In genomic region chr5:65954130-65955080, GRCm38 (mm10) we compare ENCODE assay signal across 14 mouse cellular contexts. TPM values are rescaled to one million over a fixed set of nuclear protein-coding genes. Genes with fewer than 3 reads are reported as not detected.
DNase-seq lines count a peak whose midpoint lies in the region; ATAC-seq and TF ChIP-seq lines count a peak whose summit lies in the region.
"Had no signal": no experiment of that assay in that cellular context is flagged by ENCODE, and none has a peak within 500 bp of the region (broad histone marks: within the 10 kb centered on the region; RNA-seq: fewer than 3 reads in every experiment).

No protein-coding gene starts in this region.

- H3K4me2 ChIP-seq in limb, embryonic 12.5 days: no peak overlapping the region
- H3K4me2 ChIP-seq in hindbrain, postnatal 0 days (ENCODE audit: low read depth, low read length): no peak overlapping the region

- TF ChIP-seq POLR2A in cortical plate, adult 2 months (IDR thresholded peaks at IDR 0.05; ENCODE audit: extremely low read depth, insufficient read depth, low read length): no peak

- ATAC-seq in limb, embryonic 12.5 days (ENCODE audit: insufficient number of reproducible peaks, insufficient read depth, low FRiP score, low TSS enrichment, low read depth): no peak
- ATAC-seq in hindbrain, postnatal 0 days: no peak

- no peak overlapping the region for H3K4me3 ChIP-seq in limb, embryonic 12.5 days (replicated peaks)
- H3K4me3 ChIP-seq in limb, embryonic 10.5 days: no peak overlapping the region
- peak overlapping the region; percentile 65 for H3K4me3 ChIP-seq in E14TG2a.4 (replicated peaks; ENCODE audit: low read length)
- no peak overlapping the region for H3K4me3 ChIP-seq in cortical plate, adult 2 months (ENCODE audit: insufficient read depth, low read length)
- no peak overlapping the region for H3K4me3 ChIP-seq in hindbrain, postnatal 0 days (ENCODE audit: low read length)
- H3K4me3 ChIP-seq: embryonic facial prominence, embryonic 10.5 days had no signal

- H3K27me3 ChIP-seq in limb, embryonic 12.5 days: no peaks in the 10 kb centered on the region
- no peaks in the 10 kb centered on the region for H3K27me3 ChIP-seq in limb, embryonic 10.5 days (ENCODE audit: low read depth, poor library complexity, severe bottlenecking)
- no peaks in the 10 kb centered on the region for H3K27me3 ChIP-seq in E14TG2a.4 (ENCODE audit: insufficient read depth, low read length)
- H3K27me3 ChIP-seq in hindbrain, postnatal 0 days (ENCODE audit: insufficient read depth, low read length): no peaks in the 10 kb centered on the region

- no peaks in the 10 kb centered on the region for H3K36me3 ChIP-seq in limb, embryonic 12.5 days
- H3K36me3 ChIP-seq in limb, embryonic 10.5 days: no peaks in the 10 kb centered on the region
- H3K36me3 ChIP-seq in E14TG2a.4 (ENCODE audit: insufficient read depth, low read length): no peaks in the 10 kb centered on the region
- no peaks in the 10 kb centered on the region for H3K36me3 ChIP-seq in hindbrain, postnatal 0 days (ENCODE audit: insufficient read depth, low read length)
- H3K36me3 ChIP-seq: embryonic facial prominence, embryonic 10.5 days had no signal

- 92% methylated on average over 16 of the region's 16 CpGs for WGBS in limb, embryonic 12.5 days
- WGBS in limb, embryonic 10.5 days: 93% methylated on average over 16 of the region's 16 CpGs
- WGBS in hindbrain, postnatal 0 days: 90% methylated on average over 16 of the region's 16 CpGs

- TF ChIP-seq CTCF in E14TG2a.4 (conservative IDR thresholded peaks at IDR 0.05; ENCODE audit: low read length): no peak
- no peak for TF ChIP-seq CTCF in cortical plate, adult 2 months (IDR thresholded peaks at IDR 0.05; ENCODE audit: extremely low read depth, insufficient read depth, low read length)
- no peak for TF ChIP-seq CTCF in hindbrain, postnatal 0 days (IDR thresholded peaks at IDR 0.05; ENCODE audit: low read depth)

- peaks cover 11% of the 10 kb centered on the region; the same call in 1 of the 2 replicates for H3K4me1 ChIP-seq in limb, embryonic 12.5 days (replicated peaks)
- H3K4me1 ChIP-seq in limb, embryonic 10.5 days: peaks cover 18% of the 10 kb centered on the region
- H3K4me1 ChIP-seq in E14TG2a.4 (replicated peaks; ENCODE audit: low read depth, low read length): peaks cover 43% of the 10 kb centered on the region
- peaks cover 2% of the 10 kb centered on the region; the same call in 1 of the 2 replicates for H3K4me1 ChIP-seq in cortical plate, adult 2 months (ENCODE audit: control insufficient read depth, insufficient read depth, low read length)
- peaks cover 11% of the 10 kb centered on the region for H3K4me1 ChIP-seq in hindbrain, postnatal 0 days (ENCODE audit: insufficient read depth, low read length)

- no peak overlapping the region for H3K9ac ChIP-seq in limb, embryonic 12.5 days (replicated peaks)
- no peak overlapping the region for H3K9ac ChIP-seq in hindbrain, postnatal 0 days (replicated peaks; ENCODE audit: low read length)

- no peaks in the 10 kb centered on the region for H3K9me3 ChIP-seq in limb, embryonic 12.5 days
- no peaks in the 10 kb centered on the region for H3K9me3 ChIP-seq in limb, embryonic 10.5 days (replicated peaks)
- H3K9me3 ChIP-seq in E14TG2a.4 (ENCODE audit: low read length): no peaks in the 10 kb centered on the region
- H3K9me3 ChIP-seq in hindbrain, postnatal 0 days (ENCODE audit: low read length): no peaks in the 10 kb centered on the region
- H3K9me3 ChIP-seq: embryonic facial prominence, embryonic 10.5 days had no signal

- 0 out of 2 replicates have a peak overlapping the region, but pooled peaks have one; percentile 8 for H3K27ac ChIP-seq in limb, embryonic 12.5 days
- H3K27ac ChIP-seq in limb, embryonic 10.5 days: no peak overlapping the region
- H3K27ac ChIP-seq in cortical plate, adult 2 months (ENCODE audit: insufficient read depth, low read length): peak overlapping the region; percentile 19; the same call in 1 of the 2 replicates
- H3K27ac ChIP-seq in hindbrain, postnatal 0 days: peak overlapping the region; percentile 58
- H3K27ac ChIP-seq: embryonic facial prominence, embryonic 10.5 days; stomach, postnatal 0 days had no signal

- DNase-seq in limb, embryonic 10.5 days (ENCODE audit: low spot score): no peak
- DNase-seq in hindbrain, postnatal 0 days (ENCODE audit: low spot score): no peak
- DNase-seq in urinary bladder, adult 2 months (ENCODE audit: low spot score): no peak
- no peak for DNase-seq in ovary, adult 18-20 months (ENCODE audit: low spot score)
- DNase-seq in adrenal gland, adult (ENCODE audit: inconsistent age in 2 of 2, low spot score in 1 of 2): no peak
- DNase-seq: lung, adult 2 months; right cerebral cortex, postnatal 25 days had no signal

RNA-seq across cellular contexts. Expression of gene Chrna9, which starts 19.7 kb away (rescaled TPM):
- polyA plus RNA-seq in limb, embryonic 12.5 days (2016; fragmentation: Nextera tagmentation; extraction: Ambion mirVana): 0.40 and 0.49 TPM in 2 replicates
- 0.23 TPM in 1 of 2 replicates, not detected in the other for polyA plus RNA-seq in limb, embryonic 10.5 days (2016; fragmentation: Nextera tagmentation; extraction: Ambion mirVana)
- not detected in 2 replicates for polyA plus RNA-seq in cortical plate, adult 2 months (2012; rRNA removed)
- not detected in 2 replicates for total RNA-seq in hindbrain, postnatal 0 days (2014; rRNA removed)
- not detected in 2 replicates for polyA plus RNA-seq in hindbrain, postnatal 0 days (2015; fragmentation: Nextera tagmentation; extraction: Ambion mirVana)
- polyA plus RNA-seq in urinary bladder, adult 2 months (2012; rRNA removed): not detected in 2 replicates
- total RNA-seq: left cerebral cortex, postnatal 25 days had no signal
- polyA plus RNA-seq: stomach, postnatal 0 days had no signal

RNA-seq across cellular contexts. Expression of gene 9130230L23Rik, which starts 49.7 kb away (rescaled TPM):
- 0.28 TPM in 1 of 2 replicates, not detected in the other for polyA plus RNA-seq in limb, embryonic 12.5 days (2016; fragmentation: Nextera tagmentation; extraction: Ambion mirVana)
- polyA plus RNA-seq in limb, embryonic 10.5 days (2016; fragmentation: Nextera tagmentation; extraction: Ambion mirVana): 0.10 and 0.11 TPM in 2 replicates
- polyA plus RNA-seq in cortical plate, adult 2 months (2012; rRNA removed): 0.06 TPM in 1 of 2 replicates, not detected in the other
- 0.18 TPM in 1 of 2 replicates, not detected in the other for total RNA-seq in hindbrain, postnatal 0 days (2014; rRNA removed)
- 0.37 TPM in 1 of 2 replicates, not detected in the other for polyA plus RNA-seq in hindbrain, postnatal 0 days (2015; fragmentation: Nextera tagmentation; extraction: Ambion mirVana)
- 1.5 and 1.8 TPM in 2 replicates for polyA plus RNA-seq in urinary bladder, adult 2 months (2012; rRNA removed)
- total RNA-seq: left cerebral cortex, postnatal 25 days had no signal
- polyA plus RNA-seq: embryonic facial prominence, embryonic 10.5 days; neural tube, embryonic 11.5 days had no signal
